Mouse (Mus musculus) forebrain, embryonic 10.5 days (tissue): ENCODE results near the gene Ctnnd2. TPM values are rescaled to one million over a fixed set of nuclear protein-coding genes. Genes with fewer than 3 reads are reported as not detected.

Experiments
- DNase-seq: peaks from one replicate; pipeline ENCODE4 v3.0.0-alpha.2; 2017; ENCODE audit warnings: low spot score; ENCODE audit errors: extremely low spot score
- H3K27ac ChIP-seq: fragments of 300-500 bp; sonication (generic); 2 replicates; pipeline ENCODE4 v1.5.1; 2016; ENCODE audit warnings: mild to moderate bottlenecking
- H3K27me3 ChIP-seq: fragments of 300-500 bp; sonication (generic); 2 replicates; pipeline ENCODE4 v1.6.1; 2016; ENCODE audit warnings: mild to moderate bottlenecking; ENCODE audit not compliant: poor library complexity, severe bottlenecking
- H3K36me3 ChIP-seq: fragments of 300-500 bp; sonication (generic); replicated peaks from 2 replicates; pipeline ENCODE4 v1.6.1; 2016; ENCODE audit warnings: mild to moderate bottlenecking, moderate library complexity
- H3K4me1 ChIP-seq: fragments of 300-500 bp; sonication (generic); 2 replicates; pipeline ENCODE4 v1.6.1; 2016
- H3K4me3 ChIP-seq: fragments of 300-500 bp; sonication (generic); 2 replicates; pipeline ENCODE4 v1.5.1; 2016; ENCODE audit warnings: mild to moderate bottlenecking, moderate library complexity
- H3K9me3 ChIP-seq: fragments of 300-500 bp; sonication (generic); 2 replicates; pipeline ENCODE4 v1.6.1; 2016; ENCODE audit warnings: mild to moderate bottlenecking, moderate library complexity
- WGBS: fragments of 180-500 bp; shearing (Covaris S2); methylation state at CpG from one replicate; pipeline ENCODE4 v1.1.7; 2016; 5-methylcytosine and 5-hydroxymethylcytosine counted together
- polyA plus RNA-seq: library from polyadenylated mRNA; unstranded; fragments of >200 nt; fragmentation: Nextera tagmentation; extraction: Ambion mirVana; gene quantifications from 2 replicates; pipeline ENCODE4 v1.2.1, GENCODE M21; 2016

Gene Ctnnd2
- polyA plus RNA-seq, 1 experiment from 2014 or later: 25.3 TPM

DNA sequence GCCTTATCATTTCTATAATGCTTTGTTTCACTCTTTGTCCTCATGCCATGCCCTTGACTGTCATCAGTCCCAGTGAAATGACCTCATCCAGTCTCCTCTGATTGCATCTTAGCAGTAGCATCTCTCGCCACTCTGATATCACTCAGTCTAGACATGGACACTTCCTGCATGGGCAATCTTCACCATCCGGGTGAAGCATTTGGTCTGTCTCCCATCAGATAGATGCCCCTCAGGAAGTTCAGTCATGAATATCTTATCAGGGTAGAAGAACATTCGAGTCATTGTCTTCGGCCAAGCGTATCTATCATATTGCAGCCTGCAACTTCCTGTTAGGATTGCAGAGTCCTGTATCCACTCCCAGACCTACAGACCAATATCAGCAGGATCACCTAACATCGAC lies 523.5 kb downstream of the Ctnnd2 start:
- peaks cover 21% of the 10 kb centered on the region for H3K4me1 ChIP-seq
- no peak overlapping the region for H3K27ac ChIP-seq
- H3K9me3 ChIP-seq: no peaks in the 10 kb centered on the region
- H3K4me3 ChIP-seq: no peak overlapping the region
- DNase-seq: no peak
- no peaks in the 10 kb centered on the region for H3K27me3 ChIP-seq
- 95% methylated on average over 6 of the region's 6 CpGs for WGBS
- H3K36me3 ChIP-seq: no peaks in the 10 kb centered on the region

DNA sequence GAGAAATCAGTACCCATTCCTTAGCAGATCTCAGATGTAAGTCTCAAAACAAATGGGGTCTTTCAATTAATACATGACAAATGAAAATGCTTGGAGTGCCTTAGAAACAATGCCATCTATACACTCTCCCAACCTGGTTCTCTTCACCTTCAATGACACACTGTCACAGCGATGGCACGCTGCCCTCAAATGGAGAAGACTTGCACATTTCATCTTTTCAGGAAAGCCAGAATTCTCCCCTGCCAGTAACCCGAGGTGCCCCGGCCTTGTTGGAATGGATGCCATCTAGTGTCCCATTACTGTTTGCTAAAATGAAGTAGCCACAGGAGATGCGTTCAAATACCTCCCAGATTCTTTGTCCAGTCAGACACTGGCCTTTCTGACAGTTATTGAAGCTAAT lies 525.0 kb downstream of the Ctnnd2 start:
- no peak for DNase-seq
- H3K9me3 ChIP-seq: no peaks in the 10 kb centered on the region
- peaks cover 21% of the 10 kb centered on the region for H3K4me1 ChIP-seq
- H3K27ac ChIP-seq: no peak overlapping the region
- H3K4me3 ChIP-seq: no peak overlapping the region
- no peaks in the 10 kb centered on the region; the same call in 1 of the 2 replicates for H3K36me3 ChIP-seq
- 82% methylated on average over 5 of the region's 5 CpGs for WGBS
- H3K27me3 ChIP-seq: no peaks in the 10 kb centered on the region

DNA sequence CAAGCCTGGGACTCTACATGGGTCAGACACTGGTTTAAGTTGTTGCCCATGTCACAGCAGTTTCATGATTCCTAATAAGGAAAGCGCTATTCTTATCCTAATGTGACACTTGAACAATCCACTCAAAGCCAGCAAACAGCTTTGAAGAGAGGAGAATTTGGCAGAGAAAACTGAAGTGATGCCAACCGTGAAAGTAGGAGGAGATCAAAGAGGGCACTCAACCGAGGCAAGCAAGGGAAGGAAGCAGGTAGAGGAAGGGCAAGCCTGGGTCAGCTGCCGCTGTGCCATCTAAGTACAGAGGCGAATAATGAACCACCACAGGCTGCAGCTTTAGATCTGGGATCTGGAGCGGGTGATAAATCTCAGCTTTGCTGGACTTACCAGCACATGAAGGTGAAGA lies 528.4 kb downstream of the Ctnnd2 start:
- no peaks in the 10 kb centered on the region for H3K4me1 ChIP-seq
- no peak overlapping the region for H3K27ac ChIP-seq
- peaks cover 4% of the 10 kb centered on the region; the same call in 1 of the 2 replicates for H3K36me3 ChIP-seq
- no peaks in the 10 kb centered on the region for H3K27me3 ChIP-seq
- peaks cover 4% of the 10 kb centered on the region; the same call in 1 of the 2 replicates for H3K9me3 ChIP-seq
- DNase-seq: no peak
- no peak overlapping the region for H3K4me3 ChIP-seq
- 70% methylated on average over 6 of the region's 6 CpGs for WGBS

DNA sequence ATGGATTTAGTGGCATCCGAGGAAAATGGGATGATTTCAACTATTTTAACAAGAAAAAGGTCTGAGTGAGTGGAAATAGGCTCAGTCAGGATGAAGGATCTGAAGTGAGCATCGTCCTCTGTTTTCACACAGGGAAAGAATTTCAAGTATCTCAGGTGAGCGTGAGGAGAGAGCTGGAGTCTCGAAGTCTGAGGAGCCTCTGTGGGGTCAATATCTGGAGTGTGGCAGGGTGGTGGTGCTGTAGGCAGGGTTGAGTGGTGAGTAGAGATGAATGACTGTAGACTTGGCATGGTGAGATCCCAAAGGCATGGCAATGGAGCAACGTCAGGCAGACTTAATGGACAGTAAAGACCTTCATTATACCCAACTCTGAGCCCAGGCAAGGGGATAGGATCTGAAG lies 529.2 kb downstream of the Ctnnd2 start:
- DNase-seq: no peak
- peaks cover 4% of the 10 kb centered on the region; the same call in 1 of the 2 replicates for H3K9me3 ChIP-seq
- no peak overlapping the region for H3K4me3 ChIP-seq
- no peaks in the 10 kb centered on the region for H3K27me3 ChIP-seq
- WGBS: 90% methylated on average over 5 of the region's 5 CpGs
- no peaks in the 10 kb centered on the region for H3K4me1 ChIP-seq
- no peak overlapping the region for H3K27ac ChIP-seq
- H3K36me3 ChIP-seq: peaks cover 4% of the 10 kb centered on the region; the same call in 1 of the 2 replicates

DNA sequence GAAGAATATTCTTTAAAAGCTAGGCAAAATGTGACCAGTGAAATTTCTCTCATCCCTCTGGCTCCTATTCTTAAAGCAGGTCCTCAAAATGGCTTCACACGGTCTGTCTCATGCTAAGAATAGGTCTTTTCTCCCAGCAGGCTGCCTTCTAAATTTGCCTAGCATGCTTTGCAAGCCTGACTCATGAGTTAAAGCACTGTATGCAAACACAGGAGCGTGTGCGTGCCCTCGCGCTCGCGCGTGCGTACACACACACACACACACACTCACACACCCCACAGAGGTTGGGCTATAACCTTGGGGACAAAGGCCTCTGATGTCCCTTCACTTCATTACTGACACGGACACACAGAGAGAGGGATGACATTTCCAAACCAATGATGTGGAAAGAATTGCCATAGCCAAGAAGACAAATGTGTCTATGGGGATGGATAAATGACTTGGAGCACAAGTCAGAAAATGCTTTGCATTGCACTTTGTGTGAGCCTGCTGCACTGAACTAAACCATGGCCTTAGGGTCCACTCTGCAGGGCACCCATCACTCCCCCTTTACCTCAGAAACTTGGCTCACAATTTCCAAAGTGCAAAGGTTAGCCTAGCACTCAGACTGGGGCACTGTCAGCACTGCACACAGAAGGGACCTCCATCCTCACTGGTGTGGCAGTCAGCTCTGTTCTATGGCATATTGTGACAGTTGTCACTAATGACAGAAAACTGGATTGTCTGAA lies 536.8 kb downstream of the Ctnnd2 start:
- no peaks in the 10 kb centered on the region for H3K27me3 ChIP-seq
- no peaks in the 10 kb centered on the region for H3K36me3 ChIP-seq
- DNase-seq: no peak
- H3K4me3 ChIP-seq: no peak overlapping the region
- no peaks in the 10 kb centered on the region for H3K9me3 ChIP-seq
- H3K27ac ChIP-seq: no peak overlapping the region
- 93% methylated on average over 10 of the region's 10 CpGs for WGBS
- H3K4me1 ChIP-seq: peaks cover 3% of the 10 kb centered on the region; the same call in 1 of the 2 replicates

DNA sequence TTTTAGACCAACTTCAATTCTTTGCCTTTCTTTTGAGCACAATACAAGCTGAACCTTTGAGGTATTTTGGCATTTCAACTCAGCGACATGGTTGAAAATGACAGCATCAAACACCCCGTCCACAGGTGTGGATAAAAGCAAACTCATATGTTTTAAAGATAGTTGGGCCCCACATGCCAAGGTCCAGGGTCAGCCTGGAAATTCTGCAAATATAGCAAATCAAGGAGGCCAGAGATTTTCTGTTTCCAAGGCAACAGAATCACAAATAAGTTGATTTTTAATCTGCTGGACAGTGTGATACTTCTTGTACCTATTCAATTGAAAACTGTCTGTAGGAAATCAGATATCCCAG lies 537.3 kb downstream of the Ctnnd2 start:
- Histone ChIP-seq H3K4me1 (peaks cover 3% of the 10 kb centered on the region; the same call in 1 of the 2 replicates), H3K4me3 (no peak overlapping the region), H3K27me3 (no peaks in the 10 kb centered on the region), H3K36me3 (no peaks in the 10 kb centered on the region), H3K9me3 (no peaks in the 10 kb centered on the region), H3K27ac (no peak overlapping the region)
- WGBS: 93% methylated on average over 2 of the region's 2 CpGs
- no peak for DNase-seq

DNA sequence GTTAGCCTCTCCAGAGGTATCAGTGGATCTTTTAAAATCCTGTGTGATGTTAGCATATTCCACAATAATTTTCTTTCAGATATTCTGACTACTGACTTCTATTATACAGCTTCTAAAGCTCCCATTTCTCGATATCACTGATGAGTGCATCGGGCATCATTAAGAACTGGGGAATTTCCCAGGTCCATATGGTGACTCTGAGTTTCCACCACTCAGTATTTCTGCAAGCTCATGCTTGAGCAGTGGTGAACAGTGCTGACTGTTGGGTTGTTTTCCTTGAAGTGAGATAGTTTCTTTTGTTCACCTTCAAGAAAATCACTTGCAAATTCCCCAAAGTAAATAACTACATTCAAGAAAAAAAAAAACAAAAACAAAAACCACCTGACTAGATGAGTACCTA lies 542.4 kb downstream of the Ctnnd2 start:
- H3K27me3 ChIP-seq: no peaks in the 10 kb centered on the region
- H3K27ac ChIP-seq: no peak overlapping the region
- no peaks in the 10 kb centered on the region for H3K36me3 ChIP-seq
- no peaks in the 10 kb centered on the region for H3K4me1 ChIP-seq
- 99% methylated on average over 2 of the region's 2 CpGs for WGBS
- DNase-seq: no peak
- H3K9me3 ChIP-seq: no peaks in the 10 kb centered on the region
- no peak overlapping the region for H3K4me3 ChIP-seq

DNA sequence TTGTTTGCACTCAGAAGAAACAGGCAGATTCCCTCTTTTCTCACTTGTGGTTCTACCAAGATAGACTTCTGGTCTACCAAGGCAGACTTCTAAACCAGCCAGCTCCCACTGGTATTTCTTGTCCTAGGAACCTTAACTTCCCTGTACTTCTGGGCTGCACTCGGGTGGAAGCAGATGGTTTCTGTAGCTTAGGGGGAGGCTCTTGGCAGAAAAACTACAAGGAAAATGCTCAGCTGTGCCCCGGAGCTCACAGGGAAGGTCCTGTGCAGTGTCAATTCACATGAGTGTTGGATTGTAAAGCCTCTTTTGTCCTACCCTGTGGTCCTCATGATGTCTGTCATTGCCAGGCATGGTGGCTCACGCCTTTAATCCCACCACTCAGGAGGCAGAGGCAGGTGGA lies 546.4 kb downstream of the Ctnnd2 start:
- Histone ChIP-seq H3K27ac (no peak overlapping the region), H3K9me3 (no peaks in the 10 kb centered on the region), H3K36me3 (no peaks in the 10 kb centered on the region), H3K4me1 (peaks cover 6% of the 10 kb centered on the region; the same call in 1 of the 2 replicates), H3K27me3 (no peaks in the 10 kb centered on the region), H3K4me3 (no peak overlapping the region)
- DNase-seq: no peak
- 90% methylated on average over 3 of the region's 3 CpGs for WGBS

DNA sequence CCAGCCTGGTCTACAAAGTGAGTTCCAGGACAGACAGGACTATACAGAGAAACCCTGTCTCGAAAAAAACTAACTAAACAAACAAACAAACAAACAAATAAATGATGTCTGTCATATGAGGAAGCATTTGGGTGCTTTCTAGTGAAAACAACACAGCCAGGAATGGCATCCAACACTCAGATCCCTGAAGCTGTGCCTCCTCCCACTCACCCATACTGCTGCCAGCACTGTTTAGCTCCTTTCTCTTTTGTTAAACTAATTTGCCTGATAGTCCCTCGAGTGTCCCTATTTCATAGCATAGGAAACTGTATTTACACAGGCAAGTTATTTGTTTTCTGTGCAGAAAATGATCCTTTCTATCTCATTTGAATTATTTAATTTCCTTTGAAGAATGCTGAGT lies 546.8 kb downstream of the Ctnnd2 start:
- no peaks in the 10 kb centered on the region for H3K9me3 ChIP-seq
- H3K4me1 ChIP-seq: peaks cover 6% of the 10 kb centered on the region; the same call in 1 of the 2 replicates
- H3K36me3 ChIP-seq: no peaks in the 10 kb centered on the region
- H3K4me3 ChIP-seq: no peak overlapping the region
- H3K27ac ChIP-seq: no peak overlapping the region
- no peak for DNase-seq
- WGBS: 76% methylated on average over 2 of the region's 2 CpGs
- no peaks in the 10 kb centered on the region for H3K27me3 ChIP-seq

DNA sequence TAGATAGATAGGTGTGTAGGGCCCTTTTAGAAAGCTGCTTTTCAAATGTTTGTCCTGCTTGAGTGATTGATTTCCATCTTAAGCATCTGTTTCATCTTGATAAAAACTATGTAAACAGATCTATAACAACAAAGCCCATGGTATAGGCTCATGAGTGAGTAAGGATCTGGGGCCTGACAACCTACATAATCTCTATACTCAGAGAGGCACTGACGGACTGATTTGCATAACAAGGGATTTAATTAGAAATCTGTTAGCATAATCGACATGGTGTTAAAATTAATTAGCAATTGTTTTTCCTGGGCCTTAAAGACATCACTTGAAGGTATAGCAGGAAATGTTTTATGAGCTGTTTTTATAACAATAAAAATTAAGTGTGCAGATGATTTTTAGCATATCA lies 548.7 kb downstream of the Ctnnd2 start:
- Histone ChIP-seq H3K4me1 (peaks cover 17% of the 10 kb centered on the region; the same call in 1 of the 2 replicates), H3K27me3 (no peaks in the 10 kb centered on the region), H3K36me3 (no peaks in the 10 kb centered on the region), H3K4me3 (no peak overlapping the region), H3K9me3 (no peaks in the 10 kb centered on the region), H3K27ac (no peak overlapping the region)
- no peak for DNase-seq
- WGBS: 63% methylated on average over 2 of the region's 2 CpGs

DNA sequence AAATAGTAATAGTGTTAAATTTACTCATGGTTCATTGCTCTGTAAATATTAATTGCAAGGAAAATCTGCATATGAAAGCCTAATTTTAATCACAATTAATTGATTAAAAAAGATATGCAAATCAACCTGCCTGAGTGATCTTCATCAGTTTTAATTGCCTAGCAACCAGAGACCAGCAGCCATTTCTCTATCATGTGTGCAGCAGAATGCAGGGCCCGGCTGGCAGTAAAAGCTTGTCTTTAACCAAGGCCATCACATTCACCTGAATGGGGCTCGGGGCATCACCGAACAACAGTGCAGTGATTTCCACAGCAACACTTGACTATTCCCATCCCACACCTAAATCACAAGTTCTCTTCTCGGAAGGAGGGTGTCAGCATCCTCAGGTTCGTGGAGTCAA lies 553.7 kb downstream of the Ctnnd2 start:
- Histone ChIP-seq H3K27me3 (no peaks in the 10 kb centered on the region), H3K36me3 (no peaks in the 10 kb centered on the region), H3K4me3 (no peak overlapping the region), H3K4me1 (peaks cover 17% of the 10 kb centered on the region; the same call in 1 of the 2 replicates), H3K9me3 (no peaks in the 10 kb centered on the region), H3K27ac (0 out of 2 replicates have a peak overlapping the region, but pooled peaks have one; percentile 20)
- no peak for DNase-seq
- WGBS: 90% methylated on average over 5 of the region's 5 CpGs

DNA sequence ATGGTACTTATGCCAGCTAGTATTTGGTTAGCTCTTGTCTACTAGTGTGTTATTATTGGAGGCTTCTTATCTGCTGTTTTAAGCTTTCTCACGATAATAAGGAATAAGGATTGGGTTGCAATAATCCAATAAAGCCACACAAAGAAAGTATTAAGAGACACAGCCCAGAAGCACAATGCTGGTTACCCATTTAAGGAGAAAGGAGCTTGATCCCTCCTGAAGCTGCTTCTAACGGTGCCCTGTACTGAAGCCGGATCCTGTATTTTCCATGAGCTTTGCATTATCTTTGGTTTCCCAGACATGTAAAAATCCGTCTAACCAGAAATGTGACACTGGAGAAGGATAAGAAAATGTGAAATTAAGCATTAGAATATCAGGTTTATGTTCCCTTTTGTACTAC lies 565.8 kb downstream of the Ctnnd2 start:
- H3K27ac ChIP-seq: no peak overlapping the region
- H3K9me3 ChIP-seq: no peaks in the 10 kb centered on the region
- peaks cover 16% of the 10 kb centered on the region for H3K27me3 ChIP-seq
- no peak overlapping the region for H3K4me3 ChIP-seq
- peaks cover 7% of the 10 kb centered on the region; the same call in 1 of the 2 replicates for H3K4me1 ChIP-seq
- no peaks in the 10 kb centered on the region for H3K36me3 ChIP-seq
- WGBS: 23% methylated on average over 4 of the region's 4 CpGs
- no peak for DNase-seq

DNA sequence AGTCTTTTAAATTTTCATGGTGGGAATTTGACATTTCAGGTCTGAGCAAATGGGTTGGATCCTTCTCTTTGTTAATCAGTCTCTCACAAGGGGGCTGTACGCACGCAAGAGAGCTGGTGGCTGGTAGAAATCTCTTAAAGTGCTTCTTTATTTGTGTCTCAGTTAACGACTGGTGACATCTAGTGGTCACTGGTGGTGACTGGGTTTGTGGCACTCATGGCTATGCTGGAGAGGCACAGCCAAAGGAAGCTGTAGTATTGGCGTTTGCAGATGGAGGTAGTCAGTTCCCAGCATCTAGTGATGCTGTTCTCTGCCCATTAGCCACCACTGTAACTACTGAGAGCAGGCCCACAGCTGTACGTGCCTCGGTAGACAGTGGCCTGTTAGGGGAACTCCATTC lies 568.3 kb downstream of the Ctnnd2 start:
- H3K36me3 ChIP-seq: no peaks in the 10 kb centered on the region
- no peak overlapping the region for H3K4me3 ChIP-seq
- 17% methylated on average over 6 of the region's 6 CpGs for WGBS
- H3K9me3 ChIP-seq: no peaks in the 10 kb centered on the region
- no peak overlapping the region for H3K27ac ChIP-seq
- H3K27me3 ChIP-seq: peaks cover 16% of the 10 kb centered on the region
- DNase-seq: peak; percentile 50
- H3K4me1 ChIP-seq: peaks cover 7% of the 10 kb centered on the region; the same call in 1 of the 2 replicates
